In the genomic region with DNA sequence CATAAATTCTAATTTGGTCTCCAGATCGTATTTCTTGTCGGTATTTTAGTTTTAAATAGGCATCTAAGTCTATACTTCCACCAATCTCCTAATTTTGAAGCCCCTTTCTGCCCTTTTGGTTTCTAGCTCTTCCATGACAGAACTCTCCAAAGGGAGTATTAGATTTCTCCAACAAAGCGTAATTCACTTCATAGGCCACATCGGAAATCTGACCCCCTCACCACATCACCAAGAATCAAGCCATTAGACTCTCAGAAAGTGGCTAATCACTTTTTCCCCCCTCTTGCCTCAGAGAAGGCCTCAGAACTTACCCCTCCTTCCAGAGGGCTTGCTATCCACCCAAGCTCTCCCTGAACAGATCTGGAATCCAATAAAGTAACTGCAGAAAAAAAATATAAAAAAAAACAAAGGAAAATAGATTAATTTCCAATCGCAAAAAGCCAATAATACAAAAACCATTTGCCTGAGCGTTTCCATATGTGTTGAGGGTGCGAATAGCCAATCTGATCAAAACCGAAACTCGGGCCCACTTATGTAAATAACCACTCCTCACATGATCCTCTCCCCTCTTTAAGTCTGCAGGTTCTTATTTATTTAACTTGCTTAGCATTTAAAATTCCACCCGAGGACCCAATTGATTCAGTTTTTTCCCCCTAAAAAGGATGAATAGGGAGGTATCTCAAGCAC, we compare ENCODE assay signal across 7 mouse cellular contexts. TPM values are rescaled to one million over a fixed set of nuclear protein-coding genes. Genes with fewer than 3 reads are reported as not detected.
DNase-seq lines count a peak whose midpoint lies in the region; ATAC-seq and TF ChIP-seq lines count a peak whose summit lies in the region.

No protein-coding gene starts in this region.

- H3K9me3 ChIP-seq in liver, embryonic 12.5 days (replicated peaks) = no peaks in the 10 kb centered on the region
- H3K9me3 ChIP-seq in liver, postnatal 0 days (ENCODE audit: low read length) = no peaks in the 10 kb centered on the region
- no peaks in the 10 kb centered on the region for H3K9me3 ChIP-seq in forebrain, embryonic 11.5 days (ENCODE audit: control insufficient read depth, low read length)
- no peaks in the 10 kb centered on the region for H3K9me3 ChIP-seq in limb, embryonic 10.5 days (replicated peaks)
- H3K9me3 ChIP-seq in stomach, embryonic 15.5 days = no peaks in the 10 kb centered on the region

- H3K27me3 ChIP-seq in liver, embryonic 12.5 days (replicated peaks) = peaks cover 56% of the 10 kb centered on the region
- peaks cover 39% of the 10 kb centered on the region for H3K27me3 ChIP-seq in liver, postnatal 0 days (ENCODE audit: insufficient read depth, low read length)
- H3K27me3 ChIP-seq in forebrain, embryonic 11.5 days (ENCODE audit: control insufficient read depth, insufficient read depth, low read length) = no peaks in the 10 kb centered on the region
- peaks cover 4% of the 10 kb centered on the region; the same call in 1 of the 2 replicates for H3K27me3 ChIP-seq in limb, embryonic 10.5 days (ENCODE audit: low read depth, poor library complexity, severe bottlenecking)
- H3K27me3 ChIP-seq in stomach, embryonic 15.5 days (replicated peaks) = no peaks in the 10 kb centered on the region

- H3K4me2 ChIP-seq in liver, embryonic 12.5 days = 0 out of 2 replicates have a peak overlapping the region, but pooled peaks have one; percentile 79
- no peak overlapping the region for H3K4me2 ChIP-seq in liver, postnatal 0 days (ENCODE audit: low read depth, low read length)
- H3K4me2 ChIP-seq in forebrain, embryonic 11.5 days (ENCODE audit: low read depth, low read length, severe bottlenecking) = peak overlapping the region; percentile 99
- H3K4me2 ChIP-seq in stomach, embryonic 15.5 days = peak overlapping the region; percentile 97

- no peaks in the 10 kb centered on the region for H3K36me3 ChIP-seq in liver, embryonic 12.5 days
- H3K36me3 ChIP-seq in liver, postnatal 0 days (replicated peaks; ENCODE audit: insufficient read depth, low read length) = no peaks in the 10 kb centered on the region
- H3K36me3 ChIP-seq in forebrain, embryonic 11.5 days (ENCODE audit: control insufficient read depth, insufficient read depth, low read length) = peaks cover 3% of the 10 kb centered on the region; the same call in 1 of the 2 replicates
- H3K36me3 ChIP-seq in limb, embryonic 10.5 days = peaks cover 45% of the 10 kb centered on the region
- no peaks in the 10 kb centered on the region for H3K36me3 ChIP-seq in stomach, embryonic 15.5 days

- TF ChIP-seq CTCF in liver, postnatal 0 days (IDR thresholded peaks at IDR 0.05; ENCODE audit: low read depth) = no peak

- TF ChIP-seq EP300 in liver, postnatal 0 days (IDR thresholded peaks at IDR 0.05; ENCODE audit: low read depth) = no peak

- H3K27ac ChIP-seq in liver, embryonic 12.5 days = no peak overlapping the region
- no peak overlapping the region for H3K27ac ChIP-seq in liver, postnatal 0 days (ENCODE audit: low read depth)
- peak overlapping the region; percentile 91 for H3K27ac ChIP-seq in forebrain, embryonic 11.5 days (ENCODE audit: low read depth, low read length)
- H3K27ac ChIP-seq in limb, embryonic 10.5 days = peak overlapping the region; percentile 91; the same call in 1 of the 2 replicates
- H3K27ac ChIP-seq in stomach, embryonic 15.5 days = no peak overlapping the region

- no peak for ATAC-seq in liver, embryonic 12.5 days
- ATAC-seq in liver, postnatal 0 days = no peak
- ATAC-seq in forebrain, embryonic 11.5 days (replicated peaks; ENCODE audit: low FRiP score) = no peak
- no peak for ATAC-seq in stomach, embryonic 15.5 days (ENCODE audit: insufficient read depth, low FRiP score, low read depth)
- no peak for ATAC-seq in monocyte, adult 5-6 weeks (replicated peaks; ENCODE audit: insufficient number of reproducible peaks, low FRiP score, low TSS enrichment, poor library complexity, severe bottlenecking)

- no peak overlapping the region for H3K4me3 ChIP-seq in liver, embryonic 12.5 days
- H3K4me3 ChIP-seq in liver, postnatal 0 days (ENCODE audit: low read depth, low read length) = no peak overlapping the region
- peak overlapping the region; percentile 79 for H3K4me3 ChIP-seq in forebrain, embryonic 11.5 days (ENCODE audit: low read depth, low read length)
- H3K4me3 ChIP-seq in limb, embryonic 10.5 days = peak overlapping the region; percentile 81
- H3K4me3 ChIP-seq in stomach, embryonic 15.5 days (replicated peaks) = no peak overlapping the region

- WGBS in liver, embryonic 12.5 days (ENCODE audit: insufficient replicate concordance) = 59% methylated on average over 10 of the region's 10 CpGs
- 64% methylated on average over 10 of the region's 10 CpGs for WGBS in liver, postnatal 0 days (ENCODE audit: insufficient replicate concordance)
- 23% methylated on average over 10 of the region's 10 CpGs for WGBS in forebrain, embryonic 11.5 days
- 40% methylated on average over 10 of the region's 10 CpGs for WGBS in limb, embryonic 10.5 days
- 54% methylated on average over 10 of the region's 10 CpGs for whole genome bisulfite sequencing in stomach, embryonic 15.5 days

- no peak overlapping the region for H3K9ac ChIP-seq in liver, embryonic 12.5 days
- no peak overlapping the region for H3K9ac ChIP-seq in liver, postnatal 0 days (replicated peaks)
- H3K9ac ChIP-seq in forebrain, embryonic 11.5 days (ENCODE audit: low read length) = peak overlapping the region; percentile 85
- no peak overlapping the region for H3K9ac ChIP-seq in stomach, embryonic 15.5 days

- H3K4me1 ChIP-seq in liver, embryonic 12.5 days = peaks cover 26% of the 10 kb centered on the region; the same call in 1 of the 2 replicates
- peaks cover 16% of the 10 kb centered on the region for H3K4me1 ChIP-seq in liver, postnatal 0 days (ENCODE audit: insufficient read depth)
- H3K4me1 ChIP-seq in forebrain, embryonic 11.5 days (replicated peaks; ENCODE audit: control insufficient read depth, insufficient read depth, low read length) = peaks cover 25% of the 10 kb centered on the region
- H3K4me1 ChIP-seq in limb, embryonic 10.5 days = peaks cover 59% of the 10 kb centered on the region
- peaks cover 17% of the 10 kb centered on the region; the same call in 1 of the 2 replicates for H3K4me1 ChIP-seq in stomach, embryonic 15.5 days

- no peak for DNase-seq in liver, postnatal 0 days
- no peak for DNase-seq in forebrain, embryonic 11.5 days (ENCODE audit: low spot score)
- DNase-seq in limb, embryonic 10.5 days (ENCODE audit: low spot score) = no peak
- DNase-seq in spleen, postnatal 10 days (ENCODE audit: low spot score in 2 of 2) = no peak

RNA-seq across cellular contexts. Expression of gene Epha4, which starts 3.4 kb away (rescaled TPM):
- 1.6 and 1.7 TPM in 2 replicates for polyA plus RNA-seq in liver, embryonic 12.5 days (2016; fragmentation: Nextera tagmentation; extraction: Ambion mirVana)
- 0.34 and 0.51 TPM in 2 replicates for polyA plus RNA-seq in liver, postnatal 0 days (2015; fragmentation: Nextera tagmentation; extraction: Ambion mirVana)
- 38.4 and 42.9 TPM in 2 replicates for polyA plus RNA-seq in forebrain, embryonic 11.5 days (2014; fragmentation: Nextera tagmentation; extraction: Ambion mirVana)
- polyA plus RNA-seq in limb, embryonic 10.5 days (2016; fragmentation: Nextera tagmentation; extraction: Ambion mirVana) = 24.9 and 44.3 TPM in 2 replicates
- 9.4 and 11.8 TPM in 2 replicates for polyA plus RNA-seq in stomach, embryonic 15.5 days (2015; fragmentation: Nextera tagmentation; extraction: Ambion mirVana)
- total RNA-seq in monocyte, adult 5-6 weeks (2017) = 8.4 to 15.1 TPM (median 10.3 TPM) in 3 replicates

Comparison
In these comparisons a context has a peak if more than half of its experiments do, and no peak if none do; other contexts are left out.
1. H3K27ac ChIP-seq: peak in forebrain, embryonic 11.5 days (single experiment) and limb, embryonic 10.5 days (single experiment); none in liver, embryonic 12.5 days (single experiment), liver, postnatal 0 days (single experiment) and stomach, embryonic 15.5 days (single experiment).
2. H3K4me3 ChIP-seq: peak in forebrain, embryonic 11.5 days (single experiment) and limb, embryonic 10.5 days (single experiment); none in liver, embryonic 12.5 days (single experiment), liver, postnatal 0 days (single experiment) and stomach, embryonic 15.5 days (single experiment).